Mouse (Mus musculus): ENCODE measurements around the gene Ubr2.

GRCm38 (mm10) chr17:47010722-47011660 lies 635 bp upstream of the Ubr2 start:
- TF ChIP-seq POLR2A (IDR thresholded peaks at IDR 0.05; ENCODE audit: low read depth, low read length) (no peak), CTCF (conservative IDR thresholded peaks at IDR 0.05; ENCODE audit: insufficient read depth, insufficient read length, low read depth, low read length) (no peak)
